Mouse (Mus musculus) CH12F3 (cell line): ENCODE measurements around the gene Unk.

Source experiments
- in situ Hi-C: fragments of 300-500 bp; cut with MboI; formaldehyde crosslinking; loops from 2 replicates; pipeline ENCODE4 v1.14.3; 2020; ENCODE audit warnings: low sequenced_read_pairs

The Unk gene

GRCm38 (mm10) chr11:116030088-116030897 lies at the start of gene Unk:
Unk (plus strand) TSS chr11:116030322.
- in situ Hi-C loops, result no loop called here

DNA sequence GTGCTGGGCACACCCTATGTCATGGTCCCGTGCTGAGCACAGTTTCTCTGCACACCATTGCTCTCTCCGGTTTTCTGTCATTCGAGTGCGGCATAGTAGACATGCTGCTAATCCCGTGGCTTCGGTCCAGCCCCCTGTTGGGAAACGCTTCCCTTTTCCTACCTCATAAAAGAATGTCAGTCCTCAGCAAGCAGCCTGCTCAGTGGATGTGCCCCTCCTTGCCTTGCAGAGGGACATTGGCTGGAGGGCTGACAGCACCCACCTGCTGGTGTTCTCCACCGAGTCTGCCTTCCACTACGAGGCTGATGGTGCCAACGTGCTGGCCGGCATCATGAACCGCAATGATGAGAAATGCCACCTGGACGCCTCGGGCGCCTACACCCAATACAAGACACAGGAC lies 47.6 kb upstream of the Unk start:
- in situ Hi-C loops, result no loop called here

GRCm38 (mm10) chr11:115983291-115983690 lies 46.8 kb upstream of the Unk start:
- in situ Hi-C loops, result no loop called here

DNA sequence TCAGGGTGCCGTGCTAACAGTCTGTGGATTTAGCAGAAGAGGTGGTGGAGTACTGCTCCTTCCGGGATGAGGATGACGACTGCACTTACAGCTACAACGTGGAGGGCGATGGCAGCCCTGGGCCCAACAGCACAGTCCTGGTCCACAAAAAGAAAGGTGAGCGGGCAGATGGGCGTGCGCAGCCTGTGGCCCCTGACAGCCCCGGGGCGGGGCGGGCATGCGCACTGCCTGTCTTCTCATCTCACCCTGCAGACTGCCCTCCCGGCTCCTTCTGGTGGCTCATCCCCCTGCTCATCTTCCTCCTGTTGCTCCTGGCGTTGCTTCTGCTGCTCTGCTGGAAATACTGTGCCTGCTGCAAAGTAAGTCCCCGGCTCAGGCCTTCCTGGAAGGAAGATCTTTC lies 40.4 kb upstream of the Unk start:
- in situ Hi-C loops, result loop anchor here (10.0 kb wide), 1 partner anchor 45 kb away; no protein-coding TSS in a partner anchor

- in situ Hi-C loops, result loop anchor here (10.0 kb wide), 1 partner anchor 47 kb away; no protein-coding TSS in a partner anchor
Observed at GRCm38 (mm10) chr11:115992098-115992497, 38.0 kb upstream of the Unk start.

GRCm38 (mm10) chr11:115995256-115995655 lies 34.9 kb upstream of the Unk start:
- in situ Hi-C loops, result loop anchor here (10.0 kb wide), 1 partner anchor 50 kb away; no protein-coding TSS in a partner anchor

GRCm38 (mm10) chr11:115997047-115997446 lies 33.1 kb upstream of the Unk start:
- in situ Hi-C loops, result loop anchor here (10.0 kb wide), 1 partner anchor 52 kb away; no protein-coding TSS in a partner anchor

DNA sequence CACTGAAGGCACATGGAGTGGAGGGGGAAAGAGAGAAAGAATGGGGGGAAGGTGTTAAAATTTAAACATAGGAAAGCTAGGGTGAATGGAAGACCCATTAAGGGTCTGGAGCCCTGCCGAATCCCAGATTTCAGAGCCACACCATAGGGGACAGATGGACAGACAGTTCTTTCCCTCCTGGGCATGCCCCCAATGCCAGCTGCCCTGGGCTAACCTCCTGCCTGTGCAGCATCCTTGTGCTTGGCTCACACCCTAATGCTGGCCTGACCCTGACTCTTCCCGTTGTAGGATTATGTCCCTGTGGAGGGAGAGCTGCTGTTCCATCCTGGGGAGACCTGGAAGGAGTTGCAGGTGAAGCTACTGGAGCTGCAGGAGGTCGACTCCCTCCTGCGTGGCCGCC lies 32.5 kb upstream of the Unk start:
- in situ Hi-C loops, result loop anchor here (10.0 kb wide), 1 partner anchor 53 kb away; no protein-coding TSS in a partner anchor

- in situ Hi-C loops, result loop anchor here (10.0 kb wide), 1 partner anchor 54 kb away; no protein-coding TSS in a partner anchor
Observed at GRCm38 (mm10) chr11:115999027-115999426, 31.1 kb upstream of the Unk start.

DNA sequence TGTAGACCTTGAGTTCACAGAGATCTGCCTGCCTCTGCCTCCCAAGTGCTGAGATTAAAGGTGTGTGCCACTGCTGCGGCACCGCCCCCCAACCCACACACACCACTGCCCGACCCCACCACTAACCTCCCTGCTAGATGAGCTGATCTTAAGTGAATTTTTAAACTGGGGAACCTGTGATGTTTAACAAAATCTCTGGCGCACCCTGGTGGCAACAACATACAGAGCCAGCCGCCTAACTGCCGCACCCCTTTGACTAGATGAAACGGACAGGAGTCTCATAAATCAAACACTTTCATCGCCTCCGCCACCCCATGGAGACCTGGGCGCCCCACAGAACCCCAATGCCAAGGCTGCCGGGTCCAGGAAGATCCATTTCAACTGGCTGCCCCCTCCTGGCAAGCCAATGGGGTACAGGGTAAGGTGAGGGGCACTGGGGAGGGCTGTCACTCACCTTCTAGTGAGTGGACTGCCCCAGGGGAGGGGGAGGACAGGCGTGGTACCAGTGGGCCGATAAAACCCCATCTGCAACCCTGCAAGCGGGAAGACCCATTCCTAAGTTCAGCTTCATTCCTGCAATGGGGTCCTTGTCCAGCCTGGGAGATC lies 30.5 kb upstream of the Unk start:
- in situ Hi-C loops, result loop anchor here (10.0 kb wide), 1 partner anchor 55 kb away; no protein-coding TSS in a partner anchor

GRCm38 (mm10) chr11:116000607-116001006 lies 29.5 kb upstream of the Unk start:
- in situ Hi-C loops, result no loop called here

DNA sequence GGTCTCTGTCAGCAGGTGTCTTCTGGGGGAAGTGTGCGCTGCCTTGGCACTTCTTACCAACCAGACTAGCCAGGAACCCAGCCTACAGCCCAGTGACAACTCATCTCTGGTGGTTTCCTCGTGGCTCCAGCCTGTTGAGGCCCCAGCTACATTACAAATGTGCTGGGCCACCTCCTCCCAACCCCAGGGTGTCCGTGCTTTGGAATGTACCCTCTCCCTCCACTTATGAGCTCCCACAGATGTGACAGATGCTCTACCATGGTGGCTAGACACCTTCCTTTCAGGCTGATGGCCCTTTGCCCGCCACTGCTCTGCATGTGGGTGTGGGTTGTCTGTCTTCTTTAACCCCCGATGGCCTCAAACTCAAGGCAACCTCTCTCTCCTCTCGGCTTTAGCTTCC lies 28.4 kb upstream of the Unk start:
- in situ Hi-C loops, result no loop called here

DNA sequence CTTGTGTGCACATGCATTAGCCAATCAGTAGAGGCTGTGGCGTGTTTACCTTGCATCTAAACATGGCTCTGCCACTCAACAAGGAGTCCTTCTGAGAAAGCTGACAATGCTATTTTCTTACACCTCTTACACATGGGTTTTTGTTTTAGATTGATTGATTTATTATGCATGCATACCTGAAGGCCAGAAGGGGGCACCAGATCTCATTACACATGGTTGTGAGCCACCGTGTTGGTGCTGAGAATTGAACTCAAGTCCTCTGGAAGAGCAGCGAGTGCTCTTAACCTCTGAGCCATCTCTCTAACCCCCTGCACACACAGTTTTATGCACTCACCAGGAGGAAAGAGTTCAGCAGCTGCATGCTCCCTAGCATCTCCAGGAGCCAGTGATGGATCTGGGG lies 27.2 kb upstream of the Unk start:
- in situ Hi-C loops, result no loop called here

GRCm38 (mm10) chr11:116004186-116004823 lies 25.8 kb upstream of the Unk start:
- in situ Hi-C loops, result no loop called here

GRCm38 (mm10) chr11:116004840-116005700 lies 25.1 kb upstream of the Unk start:
- in situ Hi-C loops, result no loop called here

DNA sequence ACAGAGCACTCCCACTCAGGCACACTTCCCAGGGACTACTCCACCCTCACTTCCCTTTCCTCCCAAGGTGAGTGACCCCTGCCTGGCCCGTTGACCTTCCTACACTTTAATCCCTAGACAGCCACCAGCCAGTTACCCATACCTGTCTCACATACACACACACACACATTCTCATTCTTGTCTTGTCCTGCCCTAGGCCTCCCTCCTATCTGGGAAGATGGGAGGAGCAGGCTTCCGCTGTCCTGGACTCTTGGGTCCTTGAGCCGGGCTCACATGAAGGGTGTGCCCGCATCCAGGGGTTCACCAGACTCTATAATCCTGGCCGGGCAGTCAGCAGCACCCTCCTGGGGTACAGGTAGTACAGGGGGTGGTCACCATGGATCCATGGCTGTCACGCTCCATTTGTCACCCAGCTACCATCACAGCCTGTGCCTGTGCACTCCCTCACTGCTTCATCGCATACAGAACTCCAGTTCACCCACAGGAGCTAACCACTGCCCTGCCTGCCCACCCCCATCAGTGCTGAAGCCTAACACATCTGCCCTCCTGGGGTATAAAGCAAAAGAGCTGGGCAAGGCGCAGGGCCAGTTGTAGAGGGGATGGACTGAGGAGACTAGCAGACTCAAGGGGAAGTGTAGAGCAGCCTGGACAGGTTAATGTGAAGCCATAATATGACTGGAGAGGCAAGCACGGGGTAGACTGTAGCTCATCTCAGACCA lies 24.3 kb upstream of the Unk start:
- in situ Hi-C loops, result no loop called here

- in situ Hi-C loops, result no loop called here
Observed at GRCm38 (mm10) chr11:116007095-116007850, 22.8 kb upstream of the Unk start.

DNA sequence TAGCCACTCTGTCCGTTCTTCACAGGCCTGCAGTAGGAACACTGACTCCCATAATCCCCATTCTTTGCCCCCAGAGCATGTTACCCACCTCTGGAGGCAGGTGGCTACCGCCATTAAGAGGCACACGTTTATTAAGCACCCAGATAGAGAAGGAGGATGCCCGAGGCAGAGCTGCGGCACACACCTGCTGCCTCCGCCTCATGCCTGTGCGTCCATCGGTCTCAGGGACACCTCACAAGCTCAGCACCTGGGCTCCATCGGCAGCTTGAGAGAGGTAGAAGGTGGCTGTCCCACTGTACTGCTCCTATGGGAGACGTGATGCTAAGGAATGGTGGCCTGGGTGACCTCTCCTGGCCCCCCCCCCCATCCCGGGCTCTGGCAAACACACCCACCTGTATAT lies 21.7 kb upstream of the Unk start:
- in situ Hi-C loops, result no loop called here

DNA sequence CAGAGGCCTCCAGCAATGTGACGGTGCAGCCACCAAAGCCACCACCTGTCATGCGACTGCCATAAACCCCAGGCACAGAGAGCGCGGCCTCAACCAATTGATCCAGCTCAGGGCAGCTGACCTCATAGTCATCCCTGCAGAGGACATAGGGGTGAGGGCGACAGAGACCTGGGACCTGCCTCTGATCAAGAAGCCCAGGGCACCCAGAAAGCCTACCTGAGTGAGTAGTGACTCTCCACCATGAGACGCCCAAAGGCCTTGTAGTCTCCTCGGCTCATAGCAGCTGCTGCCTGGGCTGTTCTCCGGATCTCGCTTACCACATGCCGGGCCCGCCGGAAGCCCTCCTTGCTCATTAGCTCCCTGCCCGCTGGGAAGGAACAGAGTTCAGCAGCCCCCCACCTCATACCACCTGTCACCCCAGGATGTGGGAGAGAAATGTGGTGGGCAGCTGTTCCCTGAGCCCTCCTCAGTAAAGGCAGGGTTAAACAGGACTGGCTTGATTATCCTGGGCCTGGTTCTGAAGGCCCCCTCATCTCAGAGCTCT lies 21.2 kb upstream of the Unk start:
- in situ Hi-C loops, result no loop called here
